Mouse (Mus musculus): Measurements from ENCODE around the gene Gm20509. TPM values are rescaled to one million over a fixed set of nuclear protein-coding genes. Genes with fewer than 3 reads are reported as not detected.

Gm20509 gene
- total RNA-seq, 1 experiment = not detected

- Histone ChIP-seq H3K9ac (ENCODE audit: insufficient read depth, low read depth, low read length, poor library complexity, severe bottlenecking) (no peak overlapping the region), H3K27ac (ENCODE audit: insufficient read depth, low read depth, low read length, poor library complexity, severe bottlenecking) (peak overlapping the region; percentile 84; the same call in 1 of the 2 replicates), H3K9me3 (ENCODE audit: control insufficient read depth, insufficient read depth, low read depth, low read length) (no peaks in the 10 kb centered on the region), H3K4me3 (ENCODE audit: insufficient read depth in 1 of 2, low read depth in 1 of 2, low read length in 2 of 2, poor library complexity in 1 of 2, severe bottlenecking in 1 of 2) (peak overlapping the region; percentile 6 to 46; a peak in 3 of 4 replicates), H3K36me3 (ENCODE audit: control insufficient read depth, insufficient read depth, low read length, poor library complexity, severe bottlenecking) (no peaks in the 10 kb centered on the region), H3K4me1 (ENCODE audit: control insufficient read depth in 2 of 2, insufficient read depth in 2 of 2, low read length in 2 of 2, poor library complexity in 1 of 2) (peaks cover 4 to 19% of the 10 kb centered on the region in 2 experiments; a peak in 3 of 4 replicates)
- in situ Hi-C loops (cut with MboI; ENCODE audit: low sequenced_read_pairs in 2 of 2, unreplicated experiment in 2 of 2) = no loop called here
- TF ChIP-seq MAFK (IDR thresholded peaks at IDR 0.05; ENCODE audit: insufficient read depth, low read depth, low read length) = no peak
- TF ChIP-seq HCFC1 (IDR thresholded peaks at IDR 0.05; ENCODE audit: borderline replicate concordance, insufficient read depth, low read length) = no peak
- TF ChIP-seq CHD2 (IDR thresholded peaks at IDR 0.05; ENCODE audit: low read depth, low read length) = no peak
- TF ChIP-seq ZC3H11A (IDR thresholded peaks at IDR 0.05; ENCODE audit: borderline replicate concordance, low read depth, low read length) = no peak
- no peak for TF ChIP-seq ZNF384 (IDR thresholded peaks at IDR 0.05; ENCODE audit: low read depth, low read length)
- peak; percentile 77 for DNase-seq (ENCODE audit: low read depth, low spot score)
Observed at GRCm38 (mm10) chr9:73094580-73094979, 7.7 kb upstream of the Gm20509 start.

- TF ChIP-seq MAFK (IDR thresholded peaks at IDR 0.05; ENCODE audit: insufficient read depth, low read depth, low read length) (no peak), ZC3H11A (IDR thresholded peaks at IDR 0.05; ENCODE audit: borderline replicate concordance, low read depth, low read length) (no peak), ZNF384 (IDR thresholded peaks at IDR 0.05; ENCODE audit: low read depth, low read length) (no peak), CHD2 (IDR thresholded peaks at IDR 0.05; ENCODE audit: low read depth, low read length) (no peak), HCFC1 (IDR thresholded peaks at IDR 0.05; ENCODE audit: borderline replicate concordance, insufficient read depth, low read length) (no peak)
- Histone ChIP-seq H3K4me1 (ENCODE audit: control insufficient read depth in 2 of 2, insufficient read depth in 2 of 2, low read length in 2 of 2, poor library complexity in 1 of 2) (peaks cover 11 to 23% of the 10 kb centered on the region in 2 experiments; a peak in 3 of 4 replicates), H3K9me3 (ENCODE audit: control insufficient read depth, insufficient read depth, low read depth, low read length) (no peaks in the 10 kb centered on the region), H3K4me3 (ENCODE audit: insufficient read depth in 1 of 2, low read depth in 1 of 2, low read length in 2 of 2, poor library complexity in 1 of 2, severe bottlenecking in 1 of 2) (no peak overlapping the region), H3K36me3 (ENCODE audit: control insufficient read depth, insufficient read depth, low read length, poor library complexity, severe bottlenecking) (no peaks in the 10 kb centered on the region), H3K9ac (ENCODE audit: insufficient read depth, low read depth, low read length, poor library complexity, severe bottlenecking) (no peak overlapping the region), H3K27ac (ENCODE audit: insufficient read depth, low read depth, low read length, poor library complexity, severe bottlenecking) (no peak overlapping the region)
- DNase-seq (ENCODE audit: low read depth, low spot score) = no peak
- in situ Hi-C loops (cut with MboI; ENCODE audit: low sequenced_read_pairs in 2 of 2, unreplicated experiment in 2 of 2) = no loop called here
Observed at GRCm38 (mm10) chr9:73097898-73098297, 4.4 kb upstream of the Gm20509 start.

DNA sequence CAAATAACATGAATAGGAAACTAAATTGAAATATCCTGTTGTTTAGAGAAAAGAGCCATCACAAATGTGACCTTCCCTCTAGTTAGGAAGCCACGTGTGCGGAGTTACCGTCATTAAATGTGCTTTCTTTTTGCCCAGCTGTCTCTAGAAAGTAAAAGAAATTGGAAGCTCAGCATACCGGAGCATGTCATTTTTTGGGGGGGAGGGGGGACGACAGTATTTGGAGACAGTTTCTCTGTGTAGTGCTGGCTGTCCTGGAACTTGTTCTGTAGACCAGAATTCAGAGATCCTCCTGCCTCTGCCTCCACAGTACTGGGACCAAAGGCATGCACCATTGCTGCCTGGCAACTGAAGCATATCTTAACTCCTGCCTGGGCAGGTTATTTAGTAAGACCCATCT is 734 bp upstream of the Gm20509 start, which contains the start of gene Khdc3:
Gene Khdc3, plus strand, starts transcription at position 301 of the 400 bp plus-strand sequence.
- DNase-seq (ENCODE audit: low read depth, low spot score) = no peak
- H3K9me3 ChIP-seq (ENCODE audit: control insufficient read depth, insufficient read depth, low read depth, low read length) = no peaks in the 10 kb centered on the region
- peak within 1 kb of the TSS; percentile 57 to 75 for H3K4me3 ChIP-seq (ENCODE audit: insufficient read depth in 1 of 2, low read depth in 1 of 2, low read length in 2 of 2, poor library complexity in 1 of 2, severe bottlenecking in 1 of 2)
- no peak for TF ChIP-seq CHD2 (IDR thresholded peaks at IDR 0.05; ENCODE audit: low read depth, low read length)
- in situ Hi-C loops (cut with MboI; ENCODE audit: low sequenced_read_pairs in 2 of 2, unreplicated experiment in 2 of 2) = no loop called here
- no peaks in the 10 kb centered on the region for H3K36me3 ChIP-seq (ENCODE audit: control insufficient read depth, insufficient read depth, low read length, poor library complexity, severe bottlenecking)
- H3K27ac ChIP-seq (ENCODE audit: insufficient read depth, low read depth, low read length, poor library complexity, severe bottlenecking) = no peak within 1 kb of the TSS; the same call in 1 of the 2 replicates
- H3K4me1 ChIP-seq (ENCODE audit: control insufficient read depth in 2 of 2, insufficient read depth in 2 of 2, low read length in 2 of 2, poor library complexity in 1 of 2) = peaks cover 7 to 19% of the 10 kb centered on the region in 2 experiments; a peak in 3 of 4 replicates
- H3K9ac ChIP-seq (ENCODE audit: insufficient read depth, low read depth, low read length, poor library complexity, severe bottlenecking) = peak within 1 kb of the TSS; percentile 72; the same call in 1 of the 2 replicates

GRCm38 (mm10) chr9:73103159-73103879 is 1.0 kb downstream of the Gm20509 start:
- H3K9me3 ChIP-seq (ENCODE audit: control insufficient read depth, insufficient read depth, low read depth, low read length) = no peaks in the 10 kb centered on the region
- peak overlapping the region; percentile 72 for H3K9ac ChIP-seq (ENCODE audit: insufficient read depth, low read depth, low read length, poor library complexity, severe bottlenecking)
- peak overlapping the region; percentile 57 to 75 for H3K4me3 ChIP-seq (ENCODE audit: insufficient read depth in 1 of 2, low read depth in 1 of 2, low read length in 2 of 2, poor library complexity in 1 of 2, severe bottlenecking in 1 of 2)
- no peaks in the 10 kb centered on the region for H3K36me3 ChIP-seq (ENCODE audit: control insufficient read depth, insufficient read depth, low read length, poor library complexity, severe bottlenecking)
- H3K4me1 ChIP-seq (ENCODE audit: control insufficient read depth in 2 of 2, insufficient read depth in 2 of 2, low read length in 2 of 2, poor library complexity in 1 of 2) = peaks cover 13 to 19% of the 10 kb centered on the region in 2 experiments
- TF ChIP-seq ZNF384 (IDR thresholded peaks at IDR 0.05; ENCODE audit: low read depth, low read length) (no peak), CHD2 (IDR thresholded peaks at IDR 0.05; ENCODE audit: low read depth, low read length) (no peak), MAFK (IDR thresholded peaks at IDR 0.05; ENCODE audit: insufficient read depth, low read depth, low read length) (no peak), ZC3H11A (IDR thresholded peaks at IDR 0.05; ENCODE audit: borderline replicate concordance, low read depth, low read length) (no peak), HCFC1 (IDR thresholded peaks at IDR 0.05; ENCODE audit: borderline replicate concordance, insufficient read depth, low read length) (no peak)
- no peak for DNase-seq (ENCODE audit: low read depth, low spot score)
- in situ Hi-C loops (cut with MboI; ENCODE audit: low sequenced_read_pairs in 2 of 2, unreplicated experiment in 2 of 2) = no loop called here
- no peak overlapping the region for H3K27ac ChIP-seq (ENCODE audit: insufficient read depth, low read depth, low read length, poor library complexity, severe bottlenecking)
